Mouse (Mus musculus) embryonic facial prominence, embryonic 14.5 days (tissue): ENCODE measurements around the gene Apba3. TPM values are rescaled to one million over a fixed set of nuclear protein-coding genes. Genes with fewer than 3 reads are reported as not detected.

Experiments
- ATAC-seq: fragments of 200-750 bp; cut with Nextera tagmentation; 2 replicates; pipeline ENCODE4 v1.8.0; 2017; ENCODE audit warnings: low read depth, moderate number of reproducible peaks, moderate TSS enrichment
- DNase-seq: peaks from one replicate; pipeline ENCODE4 v3.0.0-alpha.2; 2015; ENCODE audit warnings: low spot score
- H3K27ac ChIP-seq: fragments of 300-500 bp; sonication (generic); replicated peaks from 2 replicates; pipeline ENCODE4 v1.5.1; 2014; ENCODE audit warnings: low read depth, mild to moderate bottlenecking, low read length, moderate library complexity
- H3K27me3 ChIP-seq: fragments of 300-500 bp; sonication (generic); replicated peaks from 2 replicates; pipeline ENCODE4 v1.6.1; 2014; ENCODE audit warnings: low read length; ENCODE audit not compliant: control insufficient read depth, insufficient read depth
- H3K36me3 ChIP-seq: fragments of 300-500 bp; sonication (generic); 2 replicates; pipeline ENCODE4 v1.6.1; 2014; ENCODE audit warnings: low read length, mixed read lengths; ENCODE audit not compliant: control insufficient read depth, insufficient read depth
- H3K4me1 ChIP-seq: fragments of 300-500 bp; sonication (generic); 2 replicates; pipeline ENCODE4 v1.6.1; 2014; ENCODE audit warnings: antibody characterized with exemption, low read length; ENCODE audit not compliant: control insufficient read depth, insufficient read depth
- H3K4me2 ChIP-seq: fragments of 300-500 bp; sonication (generic); 2 replicates; pipeline ENCODE4 v1.6.1; 2014; ENCODE audit warnings: low read depth, mild to moderate bottlenecking, low read length, moderate library complexity, mixed read lengths
- H3K4me3 ChIP-seq: fragments of 300-500 bp; sonication (generic); 2 replicates; pipeline ENCODE4 v1.5.1; 2014; ENCODE audit warnings: low read depth, mild to moderate bottlenecking, low read length
- H3K9ac ChIP-seq: fragments of 300-500 bp; sonication (generic); 2 replicates; pipeline ENCODE4 v1.6.1; 2014; ENCODE audit warnings: low read depth, mild to moderate bottlenecking, low read length, moderate library complexity, mixed read lengths
- H3K9me3 ChIP-seq: fragments of 300-500 bp; sonication (generic); 2 replicates; pipeline ENCODE4 v1.6.1; 2016; ENCODE audit warnings: low read length; ENCODE audit not compliant: control insufficient read depth
- WGBS: fragments of 180-500 bp; shearing (Covaris S2); extraction: QIAGEN DNeasy Blood & Tissue Kit; methylation state at CpG from one replicate; pipeline ENCODE4 v1.1.7; 2014; 5-methylcytosine and 5-hydroxymethylcytosine counted together
- polyA plus RNA-seq: library from polyadenylated mRNA; unstranded; fragments of >200 nt; fragmentation: Nextera tagmentation; extraction: Ambion mirVana; gene quantifications from 2 replicates; pipeline ENCODE4 v1.2.1, GENCODE M21; 2014

Apba3 gene
- polyA plus RNA-seq, 1 experiment from 2014 or later: 61.4 TPM

DNA sequence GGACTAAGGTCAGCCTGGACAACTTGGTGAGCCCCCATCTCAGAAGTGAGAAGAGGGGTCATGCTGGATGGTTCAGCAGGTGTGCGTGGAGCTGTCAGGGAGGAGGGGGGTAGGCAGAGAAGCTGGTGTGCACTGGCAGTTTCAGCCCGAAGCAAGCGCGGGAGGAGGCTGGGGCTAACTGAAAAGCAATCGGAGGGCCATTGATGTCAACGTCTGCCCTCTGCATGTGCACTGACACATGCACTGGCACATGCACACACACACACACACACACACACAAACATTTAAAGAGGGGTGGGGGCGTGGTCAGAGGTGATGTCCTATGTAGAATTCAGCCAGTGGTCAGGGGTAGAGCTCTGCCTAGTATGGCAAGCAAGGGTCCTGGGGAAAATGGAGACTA lies 35.3 kb upstream of the Apba3 start:
- no peak overlapping the region for H3K9ac ChIP-seq
- H3K9me3 ChIP-seq: no peaks in the 10 kb centered on the region
- peak overlapping the region; percentile 42; the same call in 1 of the 2 replicates for H3K4me2 ChIP-seq
- peaks cover 9% of the 10 kb centered on the region for H3K4me1 ChIP-seq
- no peak for DNase-seq
- 47% methylated on average over 7 of the region's 7 CpGs for WGBS
- no peak for ATAC-seq
- no peak overlapping the region for H3K4me3 ChIP-seq
- no peaks in the 10 kb centered on the region for H3K36me3 ChIP-seq
- H3K27ac ChIP-seq: no peak overlapping the region
- peaks cover 30% of the 10 kb centered on the region for H3K27me3 ChIP-seq

GRCm38 (mm10) chr10:81232580-81233225 lies 34.1 kb upstream of the Apba3 start, which contains the start of gene Zfr2:
Zfr2 (plus strand) TSS chr10:81233155.
- peak within 1 kb of the TSS; percentile 74 for H3K4me3 ChIP-seq
- WGBS: 14% methylated on average over 17 of the region's 29 CpGs
- H3K27ac ChIP-seq: no peak within 1 kb of the TSS
- peak within 1 kb of the TSS; percentile 89 for H3K9ac ChIP-seq
- DNase-seq (peak; percentile 91), ATAC-seq (peak; percentile 84)
- H3K9me3 ChIP-seq: no peaks in the 10 kb centered on the region
- peak within 1 kb of the TSS; percentile 70 for H3K4me2 ChIP-seq
- peaks cover 9% of the 10 kb centered on the region for H3K4me1 ChIP-seq
- no peaks in the 10 kb centered on the region for H3K36me3 ChIP-seq
- H3K27me3 ChIP-seq: peaks cover 30% of the 10 kb centered on the region

DNA sequence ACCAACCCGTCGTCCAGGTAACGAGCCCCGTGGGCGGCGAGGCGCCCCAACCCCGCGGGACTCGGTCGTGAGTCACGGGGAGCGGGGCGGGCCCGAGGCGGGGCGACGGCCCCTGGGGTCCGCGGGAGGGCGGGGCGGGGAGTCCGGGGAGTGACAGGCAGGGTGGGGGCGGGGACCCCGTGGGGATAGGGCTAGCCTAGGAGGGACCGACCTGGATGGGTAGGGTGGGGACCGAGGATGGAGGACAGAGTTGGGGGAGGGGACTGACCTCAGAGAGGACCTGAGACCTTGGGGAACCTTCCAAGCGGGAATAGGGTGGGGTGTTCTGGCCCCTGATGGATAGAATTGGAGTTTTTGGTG lies 33.6 kb upstream of the Apba3 start:
- DNase-seq (no peak), ATAC-seq (peak; percentile 55)
- whole genome bisulfite sequencing: 0% methylated on average over 8 of the region's 28 CpGs
- Histone ChIP-seq H3K4me2 (peak overlapping the region; percentile 70), H3K27me3 (peaks cover 30% of the 10 kb centered on the region), H3K9ac (peak overlapping the region; percentile 89), H3K27ac (no peak overlapping the region), H3K36me3 (no peaks in the 10 kb centered on the region), H3K4me3 (peak overlapping the region; percentile 74), H3K9me3 (no peaks in the 10 kb centered on the region), H3K4me1 (peaks cover 9% of the 10 kb centered on the region)

- Histone ChIP-seq H3K9me3 (no peaks in the 10 kb centered on the region), H3K4me3 (no peak overlapping the region), H3K36me3 (no peaks in the 10 kb centered on the region), H3K27me3 (peaks cover 35% of the 10 kb centered on the region), H3K9ac (peak overlapping the region; percentile 89; the same call in 1 of the 2 replicates), H3K4me2 (no peak overlapping the region), H3K4me1 (peaks cover 9% of the 10 kb centered on the region), H3K27ac (no peak overlapping the region)
- DNase-seq (no peak), ATAC-seq (no peak)
- WGBS: 82% methylated on average over 6 of the region's 6 CpGs
Measured at GRCm38 (mm10) chr10:81234206-81234605, 32.6 kb upstream of the Apba3 start.

DNA sequence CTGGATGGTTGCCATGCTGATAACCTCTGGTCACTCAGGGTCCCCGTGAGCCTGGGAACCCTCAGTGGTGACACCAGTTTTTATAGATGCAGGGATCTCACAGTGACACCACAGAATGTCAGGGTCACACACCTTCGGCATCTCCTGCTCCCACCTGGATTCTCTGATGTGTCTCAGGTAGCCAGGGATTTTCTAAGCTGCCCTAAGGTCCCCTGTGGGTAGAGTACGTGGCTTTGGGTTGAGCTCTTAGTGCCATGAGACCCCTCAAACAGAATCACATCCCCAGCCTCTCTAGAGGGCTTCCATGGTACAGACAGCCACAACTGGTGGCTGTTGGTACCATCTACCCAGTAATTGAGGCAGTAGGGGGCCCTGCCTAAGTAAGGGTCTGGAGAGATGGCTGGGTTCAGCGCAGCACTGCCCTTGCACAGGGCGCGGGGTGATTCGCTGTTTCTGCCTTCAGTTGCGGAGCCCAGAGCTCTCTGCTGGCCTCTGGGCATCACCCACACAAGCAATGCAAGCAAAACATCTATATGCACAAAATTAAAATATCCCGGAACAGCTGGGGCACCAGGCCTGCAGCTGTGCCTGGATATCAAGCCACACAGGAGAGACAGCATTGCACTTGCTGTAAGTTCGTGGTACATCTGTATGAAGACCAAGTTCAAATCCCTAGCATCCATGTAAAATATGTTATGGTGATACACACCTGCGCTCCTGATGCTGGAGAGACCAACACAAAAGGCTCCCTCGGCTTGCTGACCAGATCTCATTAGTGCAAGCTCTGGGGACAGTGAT lies 30.1 kb upstream of the Apba3 start:
- H3K4me1 ChIP-seq: peaks cover 6% of the 10 kb centered on the region
- no peak overlapping the region for H3K4me2 ChIP-seq
- 83% methylated on average over 12 of the region's 12 CpGs for WGBS
- peaks cover 33% of the 10 kb centered on the region for H3K27me3 ChIP-seq
- ATAC-seq (no peak), DNase-seq (no peak)
- H3K36me3 ChIP-seq: no peaks in the 10 kb centered on the region
- no peak overlapping the region for H3K9ac ChIP-seq
- no peak overlapping the region for H3K4me3 ChIP-seq
- H3K9me3 ChIP-seq: no peaks in the 10 kb centered on the region
- H3K27ac ChIP-seq: no peak overlapping the region

- Histone ChIP-seq H3K9me3 (no peaks in the 10 kb centered on the region), H3K4me1 (peaks cover 2% of the 10 kb centered on the region), H3K4me2 (no peak overlapping the region), H3K27ac (no peak overlapping the region), H3K9ac (no peak overlapping the region), H3K36me3 (no peaks in the 10 kb centered on the region), H3K4me3 (no peak overlapping the region), H3K27me3 (peaks cover 26% of the 10 kb centered on the region)
- ATAC-seq (no peak), DNase-seq (no peak)
- WGBS: 64% methylated on average over 2 of the region's 2 CpGs
Measured at GRCm38 (mm10) chr10:81238618-81239017, 28.1 kb upstream of the Apba3 start.

- H3K9me3 ChIP-seq: no peaks in the 10 kb centered on the region
- no peak for ATAC-seq
- H3K4me1 ChIP-seq: no peaks in the 10 kb centered on the region
- peak; percentile 62 for DNase-seq
- no peaks in the 10 kb centered on the region for H3K36me3 ChIP-seq
- no peak overlapping the region for H3K27ac ChIP-seq
- H3K27me3 ChIP-seq: peaks cover 26% of the 10 kb centered on the region
- H3K4me2 ChIP-seq: no peak overlapping the region
- WGBS: 21% methylated on average over 13 of the region's 13 CpGs
- no peak overlapping the region for H3K4me3 ChIP-seq
- no peak overlapping the region for H3K9ac ChIP-seq
Measured at GRCm38 (mm10) chr10:81240876-81241275, 25.9 kb upstream of the Apba3 start.

DNA sequence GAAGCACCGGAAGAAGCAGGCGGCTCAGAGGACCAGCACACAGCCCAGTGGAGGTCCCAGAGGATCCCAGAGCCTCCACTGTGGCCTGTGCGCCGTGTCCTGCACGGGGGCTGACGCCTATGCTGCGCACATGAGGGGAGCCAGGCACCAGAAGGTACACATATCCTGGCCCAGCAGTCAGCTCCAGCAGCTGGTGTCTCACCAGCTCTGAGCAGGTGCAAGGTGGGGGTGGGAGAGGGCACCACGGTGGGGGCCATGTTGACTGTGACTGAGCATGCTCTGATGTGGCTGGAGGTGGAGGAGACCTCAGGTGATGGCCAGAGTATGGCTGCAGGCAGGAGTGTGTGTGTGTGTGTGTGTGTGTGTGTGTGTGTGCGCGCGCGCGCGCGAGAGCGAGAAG lies 24.7 kb upstream of the Apba3 start:
- no peak overlapping the region for H3K9ac ChIP-seq
- no peak for DNase-seq
- H3K4me3 ChIP-seq: no peak overlapping the region
- no peak overlapping the region for H3K4me2 ChIP-seq
- H3K9me3 ChIP-seq: no peaks in the 10 kb centered on the region
- no peak for ATAC-seq
- no peaks in the 10 kb centered on the region for H3K36me3 ChIP-seq
- 81% methylated on average over 16 of the region's 16 CpGs for WGBS
- H3K4me1 ChIP-seq: no peaks in the 10 kb centered on the region
- H3K27ac ChIP-seq: no peak overlapping the region
- H3K27me3 ChIP-seq: peaks cover 26% of the 10 kb centered on the region
